In the genomic region with DNA sequence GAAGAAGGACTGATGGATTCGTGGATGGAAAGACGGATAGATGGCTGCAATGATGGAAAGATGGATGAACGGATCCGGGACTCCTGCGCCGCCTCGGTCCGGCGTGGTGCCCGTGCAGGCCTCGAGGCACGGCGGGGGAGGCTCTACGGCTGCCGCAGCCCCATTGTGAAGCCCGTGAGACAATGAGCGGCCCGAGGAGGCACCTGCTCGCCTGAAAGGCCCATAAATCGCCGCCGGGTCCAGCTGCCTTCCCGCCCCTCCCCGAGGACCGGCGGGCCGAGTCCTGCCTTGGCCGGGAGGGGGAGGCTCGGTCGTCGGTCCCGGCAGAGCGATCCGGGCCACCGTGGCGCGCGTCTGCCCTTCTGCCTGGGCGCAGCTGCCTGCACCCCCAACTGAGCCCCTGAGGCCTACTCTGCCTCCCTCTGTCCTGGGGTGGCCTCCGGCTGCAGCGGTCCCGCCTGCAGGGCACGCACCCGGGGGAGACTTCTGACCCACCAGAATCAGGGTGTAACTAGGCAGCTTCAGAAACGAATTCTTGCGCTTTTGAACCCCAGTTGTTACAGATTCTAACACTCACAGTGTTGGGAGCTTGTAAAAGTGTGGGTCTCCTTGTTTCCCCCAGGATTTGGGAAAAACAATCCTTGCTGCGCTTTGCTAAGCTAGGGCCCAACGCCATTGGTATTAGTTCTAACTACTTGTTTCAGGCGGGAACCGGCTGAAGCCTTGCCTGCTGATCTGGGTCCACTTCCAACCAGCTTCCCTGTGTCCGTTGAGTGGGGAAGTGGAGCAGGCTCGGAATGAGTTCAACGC, we compare ENCODE assay signal across 8 mouse cellular contexts. TPM values are rescaled to one million over a fixed set of nuclear protein-coding genes. Genes with fewer than 3 reads are reported as not detected.
DNase-seq lines count a peak whose midpoint lies in the region; ATAC-seq and TF ChIP-seq lines count a peak whose summit lies in the region.

No protein-coding gene starts in this region.

- H3K4me3 ChIP-seq in liver, adult 2 months (ENCODE audit: insufficient read depth, low read depth, low read length) = peak overlapping the region; percentile 13; the same call in 1 of the 2 replicates
- H3K4me3 ChIP-seq in forebrain, embryonic 11.5 days (ENCODE audit: low read depth, low read length) = peak overlapping the region; percentile 25
- peak overlapping the region; percentile 33 for H3K4me3 ChIP-seq in kidney, postnatal 0 days (replicated peaks; ENCODE audit: low read depth, low read length)
- peak overlapping the region; percentile 39 for H3K4me3 ChIP-seq in neural tube, embryonic 15.5 days (replicated peaks)

- 19% methylated on average over 53 of the region's 53 CpGs for WGBS in liver, adult 2 months
- WGBS in forebrain, embryonic 11.5 days = 4% methylated on average over 53 of the region's 53 CpGs
- 6% methylated on average over 49 of the region's 53 CpGs for WGBS in kidney, postnatal 0 days
- 4% methylated on average over 50 of the region's 53 CpGs for WGBS in neural tube, embryonic 15.5 days

- peak; percentile 67 for ATAC-seq in forebrain, embryonic 11.5 days (replicated peaks; ENCODE audit: low FRiP score)
- ATAC-seq in kidney, postnatal 0 days (replicated peaks; ENCODE audit: low FRiP score, low read depth) = peak; percentile 52; the same call in 1 of the 2 replicates
- ATAC-seq in neural tube, embryonic 15.5 days (ENCODE audit: low FRiP score) = peak; percentile 46; the same call in 1 of the 2 replicates

- H3K27me3 ChIP-seq in liver, adult 2 months (ENCODE audit: control insufficient read depth, insufficient read depth, low read length) = peaks cover 14% of the 10 kb centered on the region
- H3K27me3 ChIP-seq in forebrain, embryonic 11.5 days (ENCODE audit: control insufficient read depth, insufficient read depth, low read length) = peaks cover 46% of the 10 kb centered on the region
- H3K27me3 ChIP-seq in kidney, postnatal 0 days (ENCODE audit: insufficient read depth, low read length) = peaks cover 8% of the 10 kb centered on the region; the same call in 1 of the 2 replicates
- peaks cover 15% of the 10 kb centered on the region for H3K27me3 ChIP-seq in neural tube, embryonic 15.5 days (replicated peaks)

- H3K79me2 ChIP-seq in liver, adult 2 months (ENCODE audit: control insufficient read depth, insufficient read depth, low read length) = no peaks in the 10 kb centered on the region

- no peak for TF ChIP-seq POLR2A in liver, adult 2 months (IDR thresholded peaks at IDR 0.05; ENCODE audit: extremely low read depth, insufficient read depth, low read length)

- peak overlapping the region; percentile 11; the same call in 1 of the 2 replicates for H3K9ac ChIP-seq in liver, adult 2 months (ENCODE audit: low read depth, low read length)
- peak overlapping the region; percentile 56 for H3K9ac ChIP-seq in forebrain, embryonic 11.5 days (ENCODE audit: low read length)
- H3K9ac ChIP-seq in kidney, postnatal 0 days (ENCODE audit: low read depth, low read length) = peak overlapping the region; percentile 44
- peak overlapping the region; percentile 44 for H3K9ac ChIP-seq in neural tube, embryonic 15.5 days (replicated peaks)

- H3K4me1 ChIP-seq in liver, adult 2 months (ENCODE audit: control insufficient read depth, insufficient read depth, low read length) = no peaks in the 10 kb centered on the region
- peaks cover 14% of the 10 kb centered on the region for H3K4me1 ChIP-seq in forebrain, embryonic 11.5 days (replicated peaks; ENCODE audit: control insufficient read depth, insufficient read depth, low read length)
- peaks cover 9% of the 10 kb centered on the region; the same call in 1 of the 2 replicates for H3K4me1 ChIP-seq in kidney, postnatal 0 days (replicated peaks; ENCODE audit: insufficient read depth, low read length)
- H3K4me1 ChIP-seq in neural tube, embryonic 15.5 days = peaks cover 23% of the 10 kb centered on the region

- H3K9me3 ChIP-seq in forebrain, embryonic 11.5 days (ENCODE audit: control insufficient read depth, low read length) = no peaks in the 10 kb centered on the region
- no peaks in the 10 kb centered on the region for H3K9me3 ChIP-seq in kidney, postnatal 0 days (replicated peaks; ENCODE audit: low read length)
- H3K9me3 ChIP-seq in neural tube, embryonic 15.5 days (replicated peaks) = no peaks in the 10 kb centered on the region

- peak overlapping the region; percentile 52 for H3K4me2 ChIP-seq in forebrain, embryonic 11.5 days (ENCODE audit: low read depth, low read length, severe bottlenecking)
- H3K4me2 ChIP-seq in kidney, postnatal 0 days (ENCODE audit: low read length) = peak overlapping the region; percentile 64
- peak overlapping the region; percentile 72 for H3K4me2 ChIP-seq in neural tube, embryonic 15.5 days

- no peak overlapping the region for H3K27ac ChIP-seq in liver, adult 2 months (replicated peaks; ENCODE audit: insufficient read depth, low read depth, low read length)
- peak overlapping the region; percentile 63; the same call in 1 of the 2 replicates for H3K27ac ChIP-seq in forebrain, embryonic 11.5 days (ENCODE audit: low read depth, low read length)
- H3K27ac ChIP-seq in kidney, postnatal 0 days = 0 out of 2 replicates have a peak overlapping the region, but pooled peaks have one; percentile 1
- H3K27ac ChIP-seq in neural tube, embryonic 15.5 days (replicated peaks) = 0 out of 2 replicates have a peak overlapping the region, but pooled peaks have one; percentile 33

- TF ChIP-seq CTCF in liver, adult 2 months (IDR thresholded peaks at IDR 0.05; ENCODE audit: low read depth, low read length) = no peak
- peak; percentile 26; the same call in 1 of the 2 replicates for TF ChIP-seq CTCF in kidney, postnatal 0 days (IDR thresholded peaks at IDR 0.05; ENCODE audit: low read depth)

- no peak for DNase-seq in liver, adult 2 months (ENCODE audit: extremely low read depth, low read depth, low spot score)
- DNase-seq in liver = no peak
- DNase-seq in forebrain, embryonic 11.5 days (ENCODE audit: low spot score) = peak; percentile 73
- DNase-seq in kidney, postnatal 0 days (ENCODE audit: low spot score) = no peak
- DNase-seq in right cerebral cortex, postnatal 14 days = no peak
- no peak for DNase-seq in ovary, adult 18-20 months (ENCODE audit: low spot score)
- no peak for DNase-seq in right cerebral cortex, postnatal 36 days (ENCODE audit: low spot score in 2 of 2)

- H3K36me3 ChIP-seq in liver, adult 2 months (ENCODE audit: control insufficient read depth, insufficient read depth, low read length) = no peaks in the 10 kb centered on the region
- no peaks in the 10 kb centered on the region for H3K36me3 ChIP-seq in forebrain, embryonic 11.5 days (ENCODE audit: control insufficient read depth, insufficient read depth, low read length)
- no peaks in the 10 kb centered on the region for H3K36me3 ChIP-seq in kidney, postnatal 0 days (ENCODE audit: insufficient read depth, low read length)
- H3K36me3 ChIP-seq in neural tube, embryonic 15.5 days = no peaks in the 10 kb centered on the region

RNA-seq across cellular contexts. Expression of gene Cdkn1c, which starts 15.0 kb away (rescaled TPM):
- 2.4 and 4.4 TPM in 2 replicates for total RNA-seq in liver, adult 2 months (2014; rRNA removed)
- 2.2 and 5.2 TPM in 2 replicates for polyA plus RNA-seq in liver, adult 2 months (2012; rRNA removed)
- polyA plus RNA-seq in forebrain, embryonic 11.5 days (2014; fragmentation: Nextera tagmentation; extraction: Ambion mirVana) = 372 and 435 TPM in 2 replicates
- polyA plus RNA-seq in kidney, postnatal 0 days (2015; fragmentation: Nextera tagmentation; extraction: Ambion mirVana) = 498 and 594 TPM in 2 replicates
- polyA plus RNA-seq in neural tube, embryonic 15.5 days (2015; fragmentation: Nextera tagmentation; extraction: Ambion mirVana) = 275 and 292 TPM in 2 replicates

RNA-seq across cellular contexts. Expression of gene Slc22a18, which starts 27.7 kb away (rescaled TPM):
- 64.4 and 95.4 TPM in 2 replicates for total RNA-seq in liver, adult 2 months (2014; rRNA removed)
- polyA plus RNA-seq in liver, adult 2 months (2012; rRNA removed) = 344 and 377 TPM in 2 replicates
- 0.20 and 0.29 TPM in 2 replicates for polyA plus RNA-seq in forebrain, embryonic 11.5 days (2014; fragmentation: Nextera tagmentation; extraction: Ambion mirVana)
- 22.1 and 22.7 TPM in 2 replicates for polyA plus RNA-seq in kidney, postnatal 0 days (2015; fragmentation: Nextera tagmentation; extraction: Ambion mirVana)
- 0.61 and 2.0 TPM in 2 replicates for polyA plus RNA-seq in neural tube, embryonic 15.5 days (2015; fragmentation: Nextera tagmentation; extraction: Ambion mirVana)

RNA-seq across cellular contexts. Expression of gene Phlda2, which starts 57.1 kb away (rescaled TPM):
- 0.28 TPM in 1 of 2 replicates, not detected in the other for total RNA-seq in liver, adult 2 months (2014; rRNA removed)
- 0.40 TPM in 1 of 2 replicates, not detected in the other for polyA plus RNA-seq in liver, adult 2 months (2012; rRNA removed)
- 1.2 and 2.3 TPM in 2 replicates for polyA plus RNA-seq in forebrain, embryonic 11.5 days (2014; fragmentation: Nextera tagmentation; extraction: Ambion mirVana)
- 23.8 and 23.9 TPM in 2 replicates for polyA plus RNA-seq in kidney, postnatal 0 days (2015; fragmentation: Nextera tagmentation; extraction: Ambion mirVana)
- polyA plus RNA-seq in neural tube, embryonic 15.5 days (2015; fragmentation: Nextera tagmentation; extraction: Ambion mirVana) = 1.0 and 1.3 TPM in 2 replicates

Comparison
In these comparisons a context has a peak if more than half of its experiments do, and no peak if none do; other contexts are left out.
1. RNA of gene Cdkn1c, which starts 15.0 kb away (polyA plus RNA-seq): 498 to 594 TPM in kidney, postnatal 0 days, 372 to 435 TPM in forebrain, embryonic 11.5 days and 275 to 292 TPM in neural tube, embryonic 15.5 days; 2.2 to 5.2 TPM in liver, adult 2 months; every median in the first group is over 10 times any median in the second.
2. RNA of gene Slc22a18, which starts 27.7 kb away (polyA plus RNA-seq): 344 to 377 TPM in liver, adult 2 months; 22.1 to 22.7 TPM in kidney, postnatal 0 days, 0.61 to 2.0 TPM in neural tube, embryonic 15.5 days and 0.20 to 0.29 TPM in forebrain, embryonic 11.5 days; every median in the first group is over 10 times any median in the second.
3. Peak in every context shown above with its lines, with median percentiles within 50 percentile points of each other: H3K4me3 ChIP-seq, H3K9ac ChIP-seq, ATAC-seq and H3K4me2 ChIP-seq.